Mouse (Mus musculus): ENCODE results near the gene Slc2a3. TPM values are rescaled to one million over a fixed set of nuclear protein-coding genes. Genes with fewer than 3 reads are reported as not detected.
A peak's percentile ranks its signal among the peaks of the same experiment; 100 is the strongest.

Slc2a3 gene
- polyA plus RNA-seq, 1 experiment from 2014 or later, result 29.2 TPM

DNA sequence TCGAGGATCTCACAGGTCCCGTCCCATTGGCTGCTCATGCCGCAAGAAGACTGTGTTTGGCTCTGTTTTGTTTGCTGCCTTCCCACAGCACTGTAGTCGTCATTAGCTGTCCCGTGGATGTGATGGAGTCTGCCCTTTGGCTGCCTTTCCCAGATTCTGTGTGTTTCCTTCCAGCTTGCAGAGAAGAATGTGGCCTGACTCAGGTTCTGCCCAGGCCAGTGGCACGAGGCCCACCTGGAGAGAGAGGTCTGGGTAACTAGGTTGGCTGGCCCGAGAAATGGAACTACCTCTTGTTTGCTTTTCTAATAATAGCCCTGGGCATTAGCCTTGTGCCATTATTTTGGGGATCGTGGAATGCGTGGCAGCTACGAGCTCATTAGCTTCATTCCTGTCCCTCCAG, 22.6 kb upstream of the Slc2a3 start:
- Histone ChIP-seq H3K27me3 (ENCODE audit: control insufficient read depth, insufficient read depth, low read length) (no peaks in the 10 kb centered on the region), H3K9ac (ENCODE audit: low read depth, low read length) (no peak overlapping the region), H3K4me2 (replicated peaks; ENCODE audit: low read depth, low read length) (no peak overlapping the region), H3K9me3 (ENCODE audit: control insufficient read depth, low read length) (no peaks in the 10 kb centered on the region), H3K36me3 (ENCODE audit: control insufficient read depth, insufficient read depth, low read length) (no peaks in the 10 kb centered on the region), H3K4me1 (replicated peaks; ENCODE audit: control insufficient read depth, insufficient read depth, low read length) (0 out of 2 replicates have a peak, but pooled peaks cover 2% of the 10 kb centered on the region), H3K4me3 (ENCODE audit: low read depth, low read length) (no peak overlapping the region), H3K27ac (ENCODE audit: low read depth, low read length) (no peak overlapping the region)
- DNase-seq (ENCODE audit: low spot score), result no peak
- ATAC-seq (ENCODE audit: low FRiP score), result no peak
- 78% methylated on average over 10 of the region's 10 CpGs for WGBS

DNA sequence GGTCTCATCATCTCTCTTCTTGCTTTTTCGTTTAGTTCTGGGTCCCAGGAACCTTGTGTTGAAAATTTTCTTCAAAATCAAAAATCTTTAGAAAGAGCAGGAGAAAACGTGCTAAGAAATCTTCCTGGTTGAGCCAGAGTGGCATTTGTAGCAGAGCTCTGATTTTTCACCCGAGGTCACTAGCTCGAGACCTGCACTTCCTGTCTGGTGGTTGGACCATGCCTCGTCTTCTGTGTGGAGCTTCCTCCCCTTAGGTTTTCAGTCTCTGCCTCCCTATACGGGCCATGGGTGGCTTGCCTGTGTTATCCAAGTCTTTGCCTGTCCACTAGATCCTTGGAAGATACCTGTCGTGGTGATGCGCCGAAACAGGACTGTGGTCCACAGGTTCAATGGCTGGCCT, 20.4 kb upstream of the Slc2a3 start:
- ATAC-seq (ENCODE audit: low FRiP score) (no peak), DNase-seq (ENCODE audit: low spot score) (no peak)
- 71% methylated on average over 9 of the region's 9 CpGs for WGBS
- Histone ChIP-seq H3K9ac (ENCODE audit: low read depth, low read length) (no peak overlapping the region), H3K27me3 (ENCODE audit: control insufficient read depth, insufficient read depth, low read length) (no peaks in the 10 kb centered on the region), H3K9me3 (ENCODE audit: control insufficient read depth, low read length) (no peaks in the 10 kb centered on the region), H3K4me1 (replicated peaks; ENCODE audit: control insufficient read depth, insufficient read depth, low read length) (0 out of 2 replicates have a peak, but pooled peaks cover 2% of the 10 kb centered on the region), H3K4me3 (ENCODE audit: low read depth, low read length) (no peak overlapping the region), H3K4me2 (replicated peaks; ENCODE audit: low read depth, low read length) (no peak overlapping the region), H3K36me3 (ENCODE audit: control insufficient read depth, insufficient read depth, low read length) (no peaks in the 10 kb centered on the region), H3K27ac (ENCODE audit: low read depth, low read length) (no peak overlapping the region)

DNA sequence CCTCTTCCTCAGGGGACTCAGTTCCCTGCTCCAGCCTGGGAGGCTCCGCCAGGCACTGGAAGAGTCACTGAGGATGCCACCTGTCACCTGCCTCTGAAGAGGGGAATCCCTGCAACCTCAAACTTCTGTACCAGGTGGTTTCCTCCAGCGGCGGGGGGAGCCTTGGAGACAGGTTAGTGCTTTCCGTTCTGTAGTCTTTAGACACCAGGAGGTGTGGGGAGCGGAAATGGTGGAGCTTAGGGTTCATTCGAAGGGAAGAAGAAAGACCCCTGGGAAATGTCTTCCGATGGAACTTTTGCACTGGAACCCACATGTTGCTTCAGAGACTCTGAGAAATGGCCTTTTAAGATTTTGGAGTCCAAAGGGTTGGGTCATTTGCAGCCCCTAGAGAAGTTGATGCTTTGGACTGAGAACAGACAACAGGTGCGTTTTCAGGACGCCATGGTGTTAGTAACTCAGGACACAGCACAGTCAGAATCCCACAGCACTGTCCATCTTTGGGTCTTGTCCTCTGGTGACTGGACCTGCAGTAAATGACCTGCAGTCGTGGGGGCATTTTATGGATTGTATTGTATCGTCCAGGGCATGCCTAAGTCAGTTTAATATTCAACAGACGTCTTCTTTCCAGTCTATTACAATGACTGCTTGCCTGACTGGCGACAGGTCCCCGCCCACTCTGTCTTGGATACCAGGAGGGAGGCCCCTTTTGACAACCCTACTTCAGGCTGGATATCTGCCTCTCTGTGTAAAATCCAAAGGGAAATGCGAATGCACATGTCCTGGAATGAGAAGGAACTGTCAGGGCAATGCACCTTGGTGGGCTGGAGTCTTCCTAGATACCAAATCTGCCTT, 19.6 kb upstream of the Slc2a3 start:
- Histone ChIP-seq H3K4me3 (ENCODE audit: low read depth, low read length) (peak overlapping the region; percentile 81), H3K4me1 (replicated peaks; ENCODE audit: control insufficient read depth, insufficient read depth, low read length) (0 out of 2 replicates have a peak, but pooled peaks cover 2% of the 10 kb centered on the region), H3K27ac (ENCODE audit: low read depth, low read length) (no peak overlapping the region), H3K27me3 (ENCODE audit: control insufficient read depth, insufficient read depth, low read length) (no peaks in the 10 kb centered on the region), H3K9me3 (ENCODE audit: control insufficient read depth, low read length) (no peaks in the 10 kb centered on the region), H3K4me2 (replicated peaks; ENCODE audit: low read depth, low read length) (peak overlapping the region; percentile 61), H3K9ac (ENCODE audit: low read depth, low read length) (no peak overlapping the region; the same call in 1 of the 2 replicates), H3K36me3 (ENCODE audit: control insufficient read depth, insufficient read depth, low read length) (no peaks in the 10 kb centered on the region)
- ATAC-seq (ENCODE audit: low FRiP score) (peak; percentile 43; the same call in 1 of the 2 replicates), DNase-seq (ENCODE audit: low spot score) (peak; percentile 36)
- WGBS, result 24% methylated on average over 15 of the region's 15 CpGs

DNA sequence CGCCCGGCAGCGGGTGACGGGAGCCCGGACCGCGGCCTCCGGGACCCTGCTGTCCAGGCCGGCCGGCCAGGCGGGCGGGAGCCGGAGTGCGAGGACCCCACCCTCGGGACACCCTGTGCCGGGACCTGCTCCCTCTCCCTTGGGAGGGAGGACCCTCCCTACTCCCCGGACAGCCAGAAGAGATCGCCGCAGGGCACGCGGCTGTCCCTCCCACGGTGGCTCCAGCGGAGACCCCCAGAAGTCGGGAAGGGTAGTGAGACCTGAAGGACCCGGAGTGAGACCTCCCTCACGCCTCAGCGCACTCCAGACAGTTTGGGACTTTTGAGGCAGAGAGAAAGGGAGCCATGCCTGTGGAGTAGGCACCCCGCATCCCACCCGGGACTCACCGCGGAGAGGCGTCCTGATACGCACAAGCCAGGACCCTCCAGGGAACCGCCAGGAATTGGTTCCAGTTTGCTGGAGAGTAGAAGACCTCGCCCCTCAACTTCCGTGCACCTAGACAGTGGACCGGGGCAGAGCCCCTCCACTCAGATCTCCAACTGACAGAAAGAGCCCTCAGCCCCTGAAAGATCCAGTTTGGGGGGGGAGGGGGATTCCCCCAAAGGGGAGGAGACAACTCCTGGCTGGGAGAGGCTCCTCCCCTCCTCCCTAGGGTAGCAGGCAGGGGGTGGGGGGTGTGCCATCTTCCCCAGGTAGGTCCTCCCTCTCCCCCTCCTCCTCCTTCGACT, 18.8 kb upstream of the Slc2a3 start:
- Histone ChIP-seq H3K36me3 (ENCODE audit: control insufficient read depth, insufficient read depth, low read length) (no peaks in the 10 kb centered on the region), H3K4me3 (ENCODE audit: low read depth, low read length) (peak overlapping the region; percentile 81), H3K4me1 (replicated peaks; ENCODE audit: control insufficient read depth, insufficient read depth, low read length) (0 out of 2 replicates have a peak, but pooled peaks cover 2% of the 10 kb centered on the region), H3K9ac (ENCODE audit: low read depth, low read length) (peak overlapping the region; percentile 94), H3K27me3 (ENCODE audit: control insufficient read depth, insufficient read depth, low read length) (no peaks in the 10 kb centered on the region), H3K27ac (ENCODE audit: low read depth, low read length) (no peak overlapping the region), H3K9me3 (ENCODE audit: control insufficient read depth, low read length) (no peaks in the 10 kb centered on the region), H3K4me2 (replicated peaks; ENCODE audit: low read depth, low read length) (peak overlapping the region; percentile 61)
- under 1% methylated on average over 26 of the region's 38 CpGs for WGBS
- peak; percentile 75 for ATAC-seq (ENCODE audit: low FRiP score)
- DNase-seq (ENCODE audit: low spot score), result peak; percentile 58

DNA sequence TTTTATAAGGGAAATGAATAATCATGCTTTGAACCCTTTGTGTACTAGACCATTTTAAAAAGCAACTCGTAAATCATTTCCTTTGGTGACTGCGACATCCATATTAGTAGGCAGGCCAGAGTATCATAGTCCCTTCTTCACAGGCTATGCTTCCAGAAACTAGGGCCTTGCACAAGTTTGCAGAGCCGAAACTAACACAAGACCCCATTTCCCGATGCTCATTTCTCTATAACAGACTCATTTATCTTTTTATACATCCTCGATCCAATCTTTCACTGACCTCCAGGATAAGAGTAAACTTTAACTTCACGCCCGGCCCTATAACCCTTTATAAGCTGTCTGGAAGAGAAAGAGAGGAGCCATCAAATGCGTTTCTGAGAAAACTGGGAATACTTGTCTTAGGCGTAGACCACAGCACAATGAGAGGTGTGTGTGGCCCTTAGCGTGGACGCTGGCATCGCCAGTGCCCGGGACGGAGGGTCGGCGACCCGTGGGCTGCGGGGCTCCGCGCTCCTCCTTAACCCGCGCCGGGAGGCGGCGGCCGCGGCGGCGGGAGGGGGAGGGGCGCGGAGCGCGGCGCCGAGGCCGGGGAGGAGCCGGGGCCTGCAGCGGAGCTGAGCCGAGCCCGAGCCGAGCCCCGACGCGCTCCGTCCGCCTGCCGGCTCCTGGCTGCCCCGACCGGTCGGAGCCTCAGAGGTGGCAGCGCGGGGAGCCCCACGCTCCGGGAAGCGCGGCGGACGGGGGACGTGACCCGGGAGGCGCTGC, 18.0 kb upstream of the Slc2a3 start, which contains the start of gene Foxj2:
Gene Foxj2, plus strand, starts transcription at position 609 of the 765 bp plus-strand sequence.
- Histone ChIP-seq H3K9ac (ENCODE audit: low read depth, low read length) (peak within 1 kb of the TSS; percentile 94), H3K9me3 (ENCODE audit: control insufficient read depth, low read length) (no peaks in the 10 kb centered on the region), H3K4me2 (replicated peaks; ENCODE audit: low read depth, low read length) (peak within 1 kb of the TSS; percentile 61), H3K4me3 (ENCODE audit: low read depth, low read length) (peak within 1 kb of the TSS; percentile 81), H3K4me1 (replicated peaks; ENCODE audit: control insufficient read depth, insufficient read depth, low read length) (0 out of 2 replicates have a peak, but pooled peaks cover 2% of the 10 kb centered on the region), H3K27me3 (ENCODE audit: control insufficient read depth, insufficient read depth, low read length) (no peaks in the 10 kb centered on the region), H3K36me3 (ENCODE audit: control insufficient read depth, insufficient read depth, low read length) (no peaks in the 10 kb centered on the region), H3K27ac (ENCODE audit: low read depth, low read length) (no peak within 1 kb of the TSS)
- 5% methylated on average over 39 of the region's 61 CpGs for WGBS
- peak; percentile 80 for DNase-seq (ENCODE audit: low spot score)
- peak; percentile 86 for ATAC-seq (ENCODE audit: low FRiP score)

DNA sequence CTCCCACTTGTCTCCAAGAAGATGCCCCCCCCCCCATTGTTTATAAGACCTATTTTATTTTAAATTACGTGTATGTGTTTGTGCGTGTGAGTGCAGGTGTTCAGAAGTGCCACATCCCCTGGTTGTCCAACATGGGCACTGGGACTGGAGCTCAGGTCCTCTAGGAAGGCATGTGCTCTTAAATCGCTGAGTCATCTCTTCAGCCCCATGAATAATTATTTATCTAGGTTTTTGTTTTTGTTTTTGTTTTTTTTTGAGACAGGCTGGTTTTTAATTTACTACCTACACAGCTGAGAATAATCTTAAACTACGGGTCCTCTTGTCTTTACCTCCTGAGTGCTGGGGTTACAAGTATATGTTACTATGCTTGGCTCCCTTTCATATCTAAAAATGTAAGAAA, 12.2 kb upstream of the Slc2a3 start:
- H3K4me3 ChIP-seq (ENCODE audit: low read depth, low read length), result no peak overlapping the region
- no peaks in the 10 kb centered on the region for H3K9me3 ChIP-seq (ENCODE audit: control insufficient read depth, low read length)
- H3K27ac ChIP-seq (ENCODE audit: low read depth, low read length), result no peak overlapping the region
- no peak overlapping the region for H3K9ac ChIP-seq (ENCODE audit: low read depth, low read length)
- no peak for DNase-seq (ENCODE audit: low spot score)
- no peak for ATAC-seq (ENCODE audit: low FRiP score)
- H3K4me1 ChIP-seq (replicated peaks; ENCODE audit: control insufficient read depth, insufficient read depth, low read length), result no peaks in the 10 kb centered on the region
- H3K27me3 ChIP-seq (ENCODE audit: control insufficient read depth, insufficient read depth, low read length), result no peaks in the 10 kb centered on the region
- no peaks in the 10 kb centered on the region for H3K36me3 ChIP-seq (ENCODE audit: control insufficient read depth, insufficient read depth, low read length)
- WGBS, result 92% methylated on average over 4 of the region's 4 CpGs
- H3K4me2 ChIP-seq (replicated peaks; ENCODE audit: low read depth, low read length), result no peak overlapping the region

DNA sequence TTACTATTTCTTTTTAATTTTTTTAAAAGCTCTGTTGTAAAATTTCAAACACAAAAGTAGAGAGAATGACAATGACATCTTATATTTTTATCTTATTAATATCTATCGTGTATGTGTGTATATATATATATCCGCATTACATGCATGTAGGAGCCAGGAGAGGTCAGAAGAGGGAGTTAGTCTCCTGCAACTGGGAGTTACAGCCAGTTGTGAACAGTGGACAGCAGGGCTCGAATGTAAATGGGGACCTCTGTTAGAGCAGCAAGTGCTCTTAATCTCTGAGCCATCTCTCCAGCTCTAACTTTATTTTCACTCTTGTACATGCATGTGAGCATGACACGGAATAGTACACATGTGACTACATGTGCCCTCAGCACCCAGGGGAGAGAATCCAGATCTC, 11.3 kb upstream of the Slc2a3 start:
- Histone ChIP-seq H3K9ac (ENCODE audit: low read depth, low read length) (no peak overlapping the region), H3K4me1 (replicated peaks; ENCODE audit: control insufficient read depth, insufficient read depth, low read length) (no peaks in the 10 kb centered on the region), H3K27ac (ENCODE audit: low read depth, low read length) (no peak overlapping the region), H3K4me2 (replicated peaks; ENCODE audit: low read depth, low read length) (no peak overlapping the region), H3K9me3 (ENCODE audit: control insufficient read depth, low read length) (no peaks in the 10 kb centered on the region), H3K36me3 (ENCODE audit: control insufficient read depth, insufficient read depth, low read length) (no peaks in the 10 kb centered on the region), H3K27me3 (ENCODE audit: control insufficient read depth, insufficient read depth, low read length) (no peaks in the 10 kb centered on the region), H3K4me3 (ENCODE audit: low read depth, low read length) (no peak overlapping the region)
- DNase-seq (ENCODE audit: low spot score), result no peak
- 91% methylated on average over 4 of the region's 4 CpGs for WGBS
- no peak for ATAC-seq (ENCODE audit: low FRiP score)

All from hindbrain, embryonic 11.5 days (tissue).